Mouse (Mus musculus) liver, adult (tissue): ENCODE measurements around the gene Duox2.

Experiments
- GATA4 ChIP-seq: IDR thresholded peaks from 2 replicates; pipeline ENCODE4 v1.6.1; 2014; ENCODE audit warnings: mild to moderate bottlenecking, low read length; ENCODE audit not compliant: insufficient replicate concordance

Gene Duox2

GRCm38 (mm10) chr2:122298096-122298499, at the start of gene Duox2:
TSS of gene Duox2 (minus strand) at chr2:122298449.
- no peak for TF ChIP-seq GATA4

GRCm38 (mm10) chr2:122347257-122347656, 49.0 kb upstream of the Duox2 start:
- TF ChIP-seq GATA4, result no peak

DNA sequence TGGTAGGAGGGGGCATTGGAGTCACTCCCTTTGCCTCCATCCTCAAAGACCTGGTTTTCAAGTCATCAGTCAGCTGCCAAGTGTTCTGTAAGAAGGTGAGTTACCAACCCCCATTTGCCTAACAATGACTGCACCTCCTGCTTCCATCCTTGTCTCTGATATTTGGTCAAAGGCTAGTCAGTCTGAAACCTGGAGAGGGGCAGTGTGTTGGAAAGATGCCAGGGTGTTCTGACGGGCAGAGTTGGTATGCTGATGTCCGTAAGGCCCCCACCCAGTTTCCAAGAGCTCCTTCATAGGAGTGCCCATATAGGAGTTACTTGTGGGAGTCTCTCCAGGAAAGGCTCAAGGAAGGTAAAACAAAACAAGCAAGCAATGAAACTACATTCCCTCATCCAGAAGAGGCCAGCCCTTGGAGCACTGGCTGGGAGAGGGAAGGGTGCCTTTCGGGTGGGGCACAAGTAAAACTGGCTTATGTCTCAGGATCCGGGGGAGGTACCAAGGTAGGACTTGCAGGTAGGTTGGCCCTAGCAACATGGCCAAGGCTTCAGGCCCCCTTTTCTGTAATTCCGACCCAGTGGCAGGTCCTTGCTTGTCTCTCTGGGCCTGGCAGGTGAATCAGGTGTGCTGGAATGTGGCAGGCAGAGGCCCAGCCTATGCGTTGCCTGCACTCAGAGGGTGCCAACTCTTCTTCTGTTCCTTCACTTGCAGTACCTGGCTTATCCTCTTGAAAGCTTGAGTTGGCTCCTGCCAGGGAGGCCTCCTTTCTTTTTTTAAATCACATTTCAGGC, 47.1 kb upstream of the Duox2 start:
- TF ChIP-seq GATA4, result no peak

GRCm38 (mm10) chr2:122337291-122337690, 39.0 kb upstream of the Duox2 start:
- no peak for TF ChIP-seq GATA4

DNA sequence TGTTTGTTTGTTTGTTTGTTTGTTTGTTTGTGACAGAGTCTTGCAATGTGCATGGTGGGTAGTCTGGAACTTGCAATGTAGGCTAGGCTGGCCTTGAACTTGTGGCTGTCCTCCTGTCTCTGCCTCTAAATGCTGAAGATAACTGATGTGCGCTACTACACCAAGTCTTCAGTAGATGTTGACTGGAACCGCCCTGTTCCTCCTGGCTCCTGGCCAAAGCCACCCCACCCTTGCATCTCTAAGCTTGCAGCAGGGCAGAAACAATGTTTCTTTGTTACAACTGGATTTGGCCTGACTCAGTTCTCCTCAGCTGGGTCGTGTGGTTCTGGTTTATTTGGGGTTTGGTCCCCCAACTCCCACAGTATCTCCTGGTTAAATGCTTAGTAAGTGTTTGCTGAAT, 35.9 kb upstream of the Duox2 start:
- no peak for TF ChIP-seq GATA4

DNA sequence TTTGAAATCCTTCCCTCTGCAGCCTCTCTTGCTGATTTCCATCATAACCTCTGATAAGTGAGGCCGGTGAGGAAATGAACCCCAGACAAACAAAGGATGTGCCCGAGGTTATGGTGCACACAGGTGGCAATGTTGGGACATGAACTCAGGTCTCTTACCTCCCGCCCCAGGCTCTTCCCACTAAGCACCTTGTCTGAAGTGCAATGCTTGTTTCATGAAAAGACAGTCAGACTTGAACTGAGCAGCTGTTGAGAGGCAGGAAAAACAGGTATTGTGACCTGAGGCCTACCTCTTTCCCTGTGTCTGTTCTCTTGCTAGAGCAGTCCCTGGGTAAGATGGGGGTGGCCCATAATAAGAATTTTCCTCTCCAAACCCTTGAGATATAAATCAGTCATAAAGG, 34.0 kb upstream of the Duox2 start:
- no peak for TF ChIP-seq GATA4

- TF ChIP-seq GATA4, result no peak
Measured at GRCm38 (mm10) chr2:122327986-122328385, 29.7 kb upstream of the Duox2 start.

GRCm38 (mm10) chr2:122325361-122325760, 27.1 kb upstream of the Duox2 start:
- TF ChIP-seq GATA4, result no peak

- no peak for TF ChIP-seq GATA4
Measured at GRCm38 (mm10) chr2:122324586-122324985, 26.3 kb upstream of the Duox2 start.

DNA sequence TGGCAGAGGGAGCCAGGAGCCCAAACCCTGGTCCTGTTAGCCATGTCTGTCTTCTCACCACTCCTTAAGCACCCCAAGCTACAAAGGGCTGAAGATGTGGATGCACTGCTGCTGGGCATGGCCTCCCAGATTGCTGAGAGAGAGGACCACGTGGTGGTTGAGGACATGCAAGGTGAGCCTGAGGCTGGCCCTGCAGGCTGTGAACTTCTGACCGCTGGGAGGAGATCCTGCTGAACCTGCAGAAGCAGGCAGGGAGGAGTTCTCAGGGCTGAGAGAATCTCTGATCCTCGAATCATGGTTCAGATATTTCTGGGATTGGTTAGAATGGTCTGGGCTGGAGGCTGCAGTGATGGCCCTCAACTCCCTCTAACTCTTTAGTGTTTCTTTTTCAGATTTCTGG, 25.7 kb upstream of the Duox2 start:
- TF ChIP-seq GATA4, result no peak

DNA sequence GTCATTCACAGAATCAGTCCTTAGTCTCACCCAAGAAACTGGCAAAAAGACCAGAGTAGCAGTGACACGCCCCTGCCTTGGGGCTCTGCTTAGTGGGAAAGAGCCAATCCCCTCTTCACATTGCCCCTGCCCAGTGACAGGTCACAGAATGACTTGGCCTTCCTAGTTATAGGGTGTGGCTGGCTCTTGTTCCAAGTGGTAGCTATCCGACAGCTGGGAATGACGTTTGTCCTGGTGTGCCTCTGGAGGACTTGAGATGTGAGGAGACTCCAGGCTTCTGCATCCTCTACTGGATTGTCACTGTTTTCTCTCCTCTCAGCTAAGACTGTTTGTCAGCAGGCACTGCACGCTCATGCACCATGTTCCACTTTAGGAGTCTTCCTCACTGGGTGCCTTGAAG, 19.1 kb upstream of the Duox2 start:
- TF ChIP-seq GATA4, result no peak

- no peak for TF ChIP-seq GATA4
Measured at GRCm38 (mm10) chr2:122315372-122315771, 17.1 kb upstream of the Duox2 start, which contains the start of gene Duox1. TSS of gene Duox1 (plus strand) at chr2:122315672.

DNA sequence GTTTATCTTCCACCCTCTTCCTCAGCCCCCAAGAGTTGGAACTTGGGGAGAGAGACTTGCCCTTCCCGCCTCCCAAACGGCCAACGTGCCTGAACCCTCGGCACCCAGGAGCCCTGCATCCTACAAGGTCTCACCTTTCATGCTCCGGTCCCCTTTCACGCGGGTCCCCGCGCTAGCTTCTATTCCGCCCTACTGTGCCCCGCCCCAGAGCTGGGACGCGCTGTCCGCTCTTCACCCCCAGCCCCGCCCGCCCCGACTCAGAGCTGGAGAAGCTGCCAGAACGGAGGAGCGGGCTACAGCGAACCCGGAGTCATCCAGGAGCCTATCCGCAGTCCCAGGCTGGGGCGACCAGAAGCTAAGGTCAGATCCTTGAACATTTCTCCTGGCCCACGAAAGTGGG, 15.3 kb upstream of the Duox2 start, which contains the start of gene Duoxa1:
Gene Duoxa1, minus strand, starts transcription at position 195 of the 400 bp plus-strand sequence.
- TF ChIP-seq GATA4, result no peak

- no peak for TF ChIP-seq GATA4
Measured at GRCm38 (mm10) chr2:122312722-122313417, 14.6 kb upstream of the Duox2 start.

DNA sequence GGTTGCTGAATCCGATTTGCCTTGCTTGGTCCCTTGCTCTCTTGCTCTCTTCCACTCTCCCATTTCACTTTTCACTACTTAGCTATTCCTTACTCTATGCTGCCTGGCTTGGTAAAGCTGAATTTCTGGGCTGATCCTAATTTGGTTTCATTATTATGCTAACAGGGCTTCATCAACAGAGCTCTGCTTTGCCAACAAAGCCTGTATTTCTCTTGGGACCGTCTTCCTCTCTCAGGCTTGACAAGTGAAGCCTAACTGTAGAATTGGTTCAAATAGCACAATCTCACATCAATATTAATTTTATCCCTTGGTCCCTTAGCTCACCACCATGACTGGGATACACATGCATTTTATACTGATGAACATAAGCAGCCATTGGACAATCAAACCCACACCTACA, 13.3 kb upstream of the Duox2 start:
- TF ChIP-seq GATA4, result no peak

GRCm38 (mm10) chr2:122309647-122310046, 11.4 kb upstream of the Duox2 start:
- TF ChIP-seq GATA4, result no peak
